Mouse (Mus musculus): ENCODE data around the gene Sugp1. TPM values are rescaled to one million over a fixed set of nuclear protein-coding genes. Genes with fewer than 3 reads are reported as not detected.
A peak's percentile ranks its signal among the peaks of the same experiment; 100 is the strongest.

The Sugp1 gene
- polyA plus RNA-seq, 1 experiment from 2014 or later, result 26.1 TPM

- Histone ChIP-seq H3K9ac (ENCODE audit: low read depth, low read length) (no peak overlapping the region), H3K9me3 (replicated peaks; ENCODE audit: control insufficient read depth, low read length) (no peaks in the 10 kb centered on the region), H3K4me2 (no peak overlapping the region), H3K4me3 (ENCODE audit: low read depth, low read length) (no peak overlapping the region), H3K4me1 (ENCODE audit: control insufficient read depth, insufficient read depth, low read length) (no peaks in the 10 kb centered on the region), H3K27ac (ENCODE audit: low read depth, low read length) (no peak overlapping the region), H3K36me3 (ENCODE audit: control insufficient read depth, insufficient read depth, low read length) (no peaks in the 10 kb centered on the region), H3K27me3 (ENCODE audit: control insufficient read depth, insufficient read depth, low read length) (peaks cover 85% of the 10 kb centered on the region)
- ATAC-seq (replicated peaks; ENCODE audit: insufficient number of reproducible peaks, low FRiP score, low TSS enrichment), result no peak
- 77% methylated on average over 2 of the region's 2 CpGs for WGBS (ENCODE audit: insufficient replicate concordance)
Measured at GRCm38 (mm10) chr8:70110451-70110850, 67.8 kb downstream of the Sugp1 start.

GRCm38 (mm10) chr8:70111192-70111795 lies 68.7 kb downstream of the Sugp1 start:
- Histone ChIP-seq H3K9ac (ENCODE audit: low read depth, low read length) (no peak overlapping the region), H3K36me3 (ENCODE audit: control insufficient read depth, insufficient read depth, low read length) (no peaks in the 10 kb centered on the region), H3K4me3 (ENCODE audit: low read depth, low read length) (no peak overlapping the region), H3K4me2 (no peak overlapping the region), H3K27me3 (ENCODE audit: control insufficient read depth, insufficient read depth, low read length) (peaks cover 89% of the 10 kb centered on the region), H3K27ac (ENCODE audit: low read depth, low read length) (no peak overlapping the region), H3K4me1 (ENCODE audit: control insufficient read depth, insufficient read depth, low read length) (no peaks in the 10 kb centered on the region), H3K9me3 (replicated peaks; ENCODE audit: control insufficient read depth, low read length) (no peaks in the 10 kb centered on the region)
- WGBS (ENCODE audit: insufficient replicate concordance), result 41% methylated on average over 23 of the region's 23 CpGs
- no peak for ATAC-seq (replicated peaks; ENCODE audit: insufficient number of reproducible peaks, low FRiP score, low TSS enrichment)

GRCm38 (mm10) chr8:70112401-70113016 lies 69.9 kb downstream of the Sugp1 start:
- ATAC-seq (replicated peaks; ENCODE audit: insufficient number of reproducible peaks, low FRiP score, low TSS enrichment), result no peak
- H3K4me3 ChIP-seq (ENCODE audit: low read depth, low read length), result 0 out of 2 replicates have a peak overlapping the region, but pooled peaks have one; percentile 12

GRCm38 (mm10) chr8:70114488-70114887 lies 71.9 kb downstream of the Sugp1 start:
- no peak overlapping the region for H3K9ac ChIP-seq (ENCODE audit: low read depth, low read length)
- H3K4me3 ChIP-seq (ENCODE audit: low read depth, low read length), result no peak overlapping the region
- H3K27ac ChIP-seq (ENCODE audit: low read depth, low read length), result no peak overlapping the region
- 20% methylated on average over 6 of the region's 6 CpGs for WGBS (ENCODE audit: insufficient replicate concordance)
- no peaks in the 10 kb centered on the region for H3K36me3 ChIP-seq (ENCODE audit: control insufficient read depth, insufficient read depth, low read length)
- H3K4me2 ChIP-seq, result no peak overlapping the region
- no peak for ATAC-seq (replicated peaks; ENCODE audit: insufficient number of reproducible peaks, low FRiP score, low TSS enrichment)
- H3K9me3 ChIP-seq (replicated peaks; ENCODE audit: control insufficient read depth, low read length), result no peaks in the 10 kb centered on the region
- H3K4me1 ChIP-seq (ENCODE audit: control insufficient read depth, insufficient read depth, low read length), result no peaks in the 10 kb centered on the region
- H3K27me3 ChIP-seq (ENCODE audit: control insufficient read depth, insufficient read depth, low read length), result peaks cover 98% of the 10 kb centered on the region

More at GRCm38 (mm10) chr8:70112401-70113016, 69.9 kb downstream of the Sugp1 start:
- Histone ChIP-seq H3K27ac (ENCODE audit: low read depth, low read length) (no peak overlapping the region), H3K9ac (ENCODE audit: low read depth, low read length) (no peak overlapping the region), H3K4me1 (ENCODE audit: control insufficient read depth, insufficient read depth, low read length) (no peaks in the 10 kb centered on the region), H3K27me3 (ENCODE audit: control insufficient read depth, insufficient read depth, low read length) (peaks cover 93% of the 10 kb centered on the region), H3K9me3 (replicated peaks; ENCODE audit: control insufficient read depth, low read length) (no peaks in the 10 kb centered on the region), H3K36me3 (ENCODE audit: control insufficient read depth, insufficient read depth, low read length) (no peaks in the 10 kb centered on the region), H3K4me2 (no peak overlapping the region)
- WGBS (ENCODE audit: insufficient replicate concordance), result 9% methylated on average over 43 of the region's 43 CpGs

GRCm38 (mm10) chr8:70114892-70115291 lies 72.3 kb downstream of the Sugp1 start:
- Histone ChIP-seq H3K27ac (ENCODE audit: low read depth, low read length) (no peak overlapping the region), H3K27me3 (ENCODE audit: control insufficient read depth, insufficient read depth, low read length) (peaks cover 98% of the 10 kb centered on the region), H3K4me2 (no peak overlapping the region), H3K36me3 (ENCODE audit: control insufficient read depth, insufficient read depth, low read length) (no peaks in the 10 kb centered on the region), H3K9ac (ENCODE audit: low read depth, low read length) (no peak overlapping the region), H3K4me3 (ENCODE audit: low read depth, low read length) (no peak overlapping the region), H3K9me3 (replicated peaks; ENCODE audit: control insufficient read depth, low read length) (no peaks in the 10 kb centered on the region), H3K4me1 (ENCODE audit: control insufficient read depth, insufficient read depth, low read length) (no peaks in the 10 kb centered on the region)
- WGBS (ENCODE audit: insufficient replicate concordance), result 64% methylated on average over 13 of the region's 13 CpGs
- no peak for ATAC-seq (replicated peaks; ENCODE audit: insufficient number of reproducible peaks, low FRiP score, low TSS enrichment)

GRCm38 (mm10) chr8:70117611-70118010 lies 75.0 kb downstream of the Sugp1 start:
- Histone ChIP-seq H3K4me2 (no peak overlapping the region), H3K9ac (ENCODE audit: low read depth, low read length) (no peak overlapping the region), H3K27me3 (ENCODE audit: control insufficient read depth, insufficient read depth, low read length) (peaks cover 96% of the 10 kb centered on the region), H3K4me1 (ENCODE audit: control insufficient read depth, insufficient read depth, low read length) (no peaks in the 10 kb centered on the region), H3K27ac (ENCODE audit: low read depth, low read length) (no peak overlapping the region), H3K4me3 (ENCODE audit: low read depth, low read length) (no peak overlapping the region), H3K36me3 (ENCODE audit: control insufficient read depth, insufficient read depth, low read length) (no peaks in the 10 kb centered on the region), H3K9me3 (replicated peaks; ENCODE audit: control insufficient read depth, low read length) (no peaks in the 10 kb centered on the region)
- no peak for ATAC-seq (replicated peaks; ENCODE audit: insufficient number of reproducible peaks, low FRiP score, low TSS enrichment)
- 9% methylated on average over 9 of the region's 9 CpGs for WGBS (ENCODE audit: insufficient replicate concordance)

GRCm38 (mm10) chr8:70118726-70119700 lies 76.4 kb downstream of the Sugp1 start:
- H3K4me1 ChIP-seq (ENCODE audit: control insufficient read depth, insufficient read depth, low read length), result no peaks in the 10 kb centered on the region
- H3K27ac ChIP-seq (ENCODE audit: low read depth, low read length), result no peak overlapping the region
- ATAC-seq (replicated peaks; ENCODE audit: insufficient number of reproducible peaks, low FRiP score, low TSS enrichment), result no peak
- H3K27me3 ChIP-seq (ENCODE audit: control insufficient read depth, insufficient read depth, low read length), result peaks cover 88% of the 10 kb centered on the region
- no peaks in the 10 kb centered on the region for H3K36me3 ChIP-seq (ENCODE audit: control insufficient read depth, insufficient read depth, low read length)
- H3K4me2 ChIP-seq, result no peak overlapping the region
- H3K4me3 ChIP-seq (ENCODE audit: low read depth, low read length), result no peak overlapping the region
- H3K9ac ChIP-seq (ENCODE audit: low read depth, low read length), result no peak overlapping the region
- 15% methylated on average over 17 of the region's 17 CpGs for WGBS (ENCODE audit: insufficient replicate concordance)
- H3K9me3 ChIP-seq (replicated peaks; ENCODE audit: control insufficient read depth, low read length), result no peaks in the 10 kb centered on the region

- Histone ChIP-seq H3K27me3 (ENCODE audit: control insufficient read depth, insufficient read depth, low read length) (peaks cover 74% of the 10 kb centered on the region), H3K4me3 (ENCODE audit: low read depth, low read length) (no peak within 1 kb of the TSS), H3K9ac (ENCODE audit: low read depth, low read length) (no peak within 1 kb of the TSS), H3K27ac (ENCODE audit: low read depth, low read length) (no peak within 1 kb of the TSS), H3K9me3 (replicated peaks; ENCODE audit: control insufficient read depth, low read length) (no peaks in the 10 kb centered on the region), H3K4me1 (ENCODE audit: control insufficient read depth, insufficient read depth, low read length) (no peaks in the 10 kb centered on the region), H3K36me3 (ENCODE audit: control insufficient read depth, insufficient read depth, low read length) (no peaks in the 10 kb centered on the region), H3K4me2 (peak within 1 kb of the TSS; percentile 25)
- WGBS (ENCODE audit: insufficient replicate concordance), result 3% methylated on average over 19 of the region's 19 CpGs
- no peak for ATAC-seq (replicated peaks; ENCODE audit: insufficient number of reproducible peaks, low FRiP score, low TSS enrichment)
Measured at GRCm38 (mm10) chr8:70120667-70121066, 78.1 kb downstream of the Sugp1 start, which contains the start of gene Ncan. TSS of gene Ncan (minus strand) at chr8:70120873.

Data from heart, embryonic 11.5 days (tissue).